Mouse (Mus musculus): ENCODE measurements around the gene Add3. TPM values are rescaled to one million over a fixed set of nuclear protein-coding genes. Genes with fewer than 3 reads are reported as not detected.

Gene Add3
- total RNA-seq, 2 experiments from 2014 or later: 113 to 114 TPM

DNA sequence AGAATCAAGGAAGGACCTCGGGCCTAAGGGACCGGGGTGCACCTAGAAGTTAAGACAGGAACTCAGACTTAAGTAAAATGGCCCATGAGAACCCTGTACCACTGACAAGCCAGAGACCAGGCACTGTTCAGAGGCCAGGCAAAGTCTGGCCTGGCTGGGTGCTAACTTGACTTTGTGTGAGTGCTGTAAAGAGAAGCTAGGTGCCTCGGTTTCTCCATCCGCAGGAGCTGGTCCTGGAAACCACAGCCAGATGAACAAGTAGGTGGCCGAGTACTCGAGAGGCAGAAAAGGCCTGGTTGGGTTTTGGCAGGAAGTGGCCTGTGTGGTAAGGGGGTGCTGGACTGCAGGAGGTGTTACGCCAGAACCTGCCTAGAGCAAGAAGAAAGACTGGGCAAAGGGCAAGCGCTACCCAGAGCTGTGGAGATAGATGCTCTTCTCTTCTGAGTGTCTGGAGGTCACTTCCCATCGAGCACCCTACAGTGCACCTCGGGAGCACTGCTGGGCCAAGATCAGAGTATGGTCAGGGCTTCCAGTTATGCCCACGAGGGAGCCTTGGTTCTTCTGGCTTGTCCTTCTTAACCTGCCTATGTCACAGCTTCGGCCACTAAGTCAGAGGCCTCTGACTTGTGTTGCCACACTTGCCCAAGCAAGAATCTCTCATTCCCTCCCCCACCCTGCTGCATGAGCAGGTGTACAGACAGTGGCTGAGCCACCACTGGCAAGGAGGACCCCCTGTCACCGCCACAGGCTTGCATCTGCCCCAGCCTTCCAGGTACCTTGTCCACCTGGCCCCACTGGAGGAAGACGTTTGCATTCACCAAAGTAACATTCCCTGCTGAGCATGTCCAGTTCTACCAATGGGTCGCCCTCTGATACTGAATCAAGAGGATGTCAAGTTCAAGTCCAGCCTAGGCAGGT, 112.1 kb downstream of the Add3 start:
- no peak for DNase-seq (ENCODE audit: extremely low spot score in 1 of 2, low spot score in 2 of 2)
- intact Hi-C loops (cut with DNase I): no loop called here

DNA sequence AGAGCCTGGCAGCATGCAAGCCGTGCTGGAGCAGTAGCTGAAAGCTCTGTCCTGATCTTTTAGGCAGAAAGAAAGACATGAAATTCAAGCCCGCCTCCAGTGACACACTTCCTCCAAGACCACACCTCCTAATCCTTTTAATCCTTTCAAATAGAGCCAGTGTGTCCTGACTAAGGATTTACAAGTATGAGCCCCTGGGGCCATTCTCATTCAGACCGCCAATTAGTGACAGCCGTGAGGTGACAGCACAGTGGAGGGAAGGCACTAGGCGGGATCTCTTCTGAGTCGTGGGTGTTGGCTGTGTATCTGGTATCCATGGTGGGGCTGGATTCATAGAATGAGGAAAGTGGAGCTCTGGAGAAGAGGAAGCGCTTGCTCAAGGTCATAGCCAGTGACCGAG, 116.1 kb downstream of the Add3 start:
- DNase-seq (ENCODE audit: extremely low spot score in 1 of 2, low spot score in 2 of 2): peak in 1 of 2 experiments; percentile 11
- intact Hi-C loops (cut with DNase I): no loop called here

DNA sequence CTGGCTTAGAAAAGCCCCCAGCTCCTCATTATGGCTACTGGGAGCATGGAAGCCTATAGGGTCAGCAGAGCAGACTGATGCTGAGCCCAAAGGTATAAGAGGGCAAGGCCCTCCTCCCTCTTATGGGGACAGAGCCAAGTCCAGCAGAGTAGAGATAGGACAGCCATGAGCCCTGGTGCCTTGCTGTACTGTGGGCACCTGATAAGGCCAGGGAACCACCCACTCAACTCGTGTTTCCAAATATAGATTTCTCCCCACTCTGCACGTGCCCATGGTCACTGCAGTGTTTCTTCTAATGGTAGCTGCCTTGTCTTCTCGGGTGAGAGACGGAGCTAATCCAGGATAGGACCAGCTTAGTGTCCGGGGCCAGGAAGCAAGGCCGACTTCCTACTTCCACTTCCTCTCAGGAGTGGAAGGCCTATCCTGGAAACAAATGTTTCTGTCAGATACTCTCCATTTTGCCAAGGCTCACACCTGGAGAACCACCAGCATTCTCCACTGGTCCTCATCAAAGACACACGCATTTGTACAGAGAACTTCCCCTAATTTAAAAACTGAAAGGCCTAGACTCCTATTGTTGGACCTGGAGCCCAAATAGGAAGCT, 116.8 kb downstream of the Add3 start:
- intact Hi-C loops (cut with DNase I): no loop called here
- peak in 1 of 2 experiments; percentile 14 for DNase-seq (ENCODE audit: extremely low spot score in 1 of 2, low spot score in 2 of 2)

DNA sequence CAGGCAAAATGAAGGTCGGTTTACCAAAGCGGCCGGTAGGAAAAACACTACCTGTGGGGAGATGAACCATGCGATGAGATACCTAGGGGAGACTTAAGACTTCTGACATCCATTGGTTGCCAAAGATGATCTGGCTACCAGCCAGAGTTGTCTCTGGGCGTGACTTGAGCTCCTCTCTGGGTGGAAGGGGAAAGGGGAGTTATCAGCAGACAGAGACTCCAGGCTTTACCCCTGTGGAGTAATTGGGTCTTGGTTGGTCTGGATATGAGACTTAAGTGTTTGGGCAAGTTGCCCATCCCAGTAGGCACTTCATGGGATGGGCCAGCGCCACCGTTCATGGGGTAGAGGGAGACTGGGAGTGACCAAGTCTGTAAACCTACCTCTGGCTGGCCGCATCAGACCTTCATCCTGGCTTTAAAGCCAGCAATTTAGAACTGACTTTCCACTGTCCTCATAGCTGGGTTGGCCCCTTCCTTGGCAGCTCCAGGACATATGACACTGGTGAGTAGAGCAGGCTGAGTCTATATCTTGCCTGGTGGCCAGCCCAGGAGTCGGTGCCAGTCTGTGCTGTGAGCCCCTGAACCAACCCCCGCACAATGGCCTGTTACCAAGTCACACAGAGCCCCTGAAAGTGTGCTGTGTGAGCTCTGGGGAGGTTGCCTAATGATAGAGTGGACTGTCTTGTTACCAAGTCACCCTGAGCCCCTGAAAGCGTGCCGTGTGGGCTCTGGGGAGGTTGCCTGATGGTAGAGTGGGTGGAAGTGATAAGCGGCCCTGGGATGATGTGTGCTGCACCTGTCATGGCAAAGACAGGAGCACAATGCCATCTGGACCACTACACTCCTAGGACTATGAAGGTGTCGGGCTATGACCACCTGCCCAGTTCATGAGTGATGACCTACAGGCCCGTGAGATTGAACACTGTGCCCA, 117.7 kb downstream of the Add3 start:
- intact Hi-C loops (cut with DNase I): no loop called here
- peak in 1 of 2 experiments; percentile 21 for DNase-seq (ENCODE audit: extremely low spot score in 1 of 2, low spot score in 2 of 2)

DNA sequence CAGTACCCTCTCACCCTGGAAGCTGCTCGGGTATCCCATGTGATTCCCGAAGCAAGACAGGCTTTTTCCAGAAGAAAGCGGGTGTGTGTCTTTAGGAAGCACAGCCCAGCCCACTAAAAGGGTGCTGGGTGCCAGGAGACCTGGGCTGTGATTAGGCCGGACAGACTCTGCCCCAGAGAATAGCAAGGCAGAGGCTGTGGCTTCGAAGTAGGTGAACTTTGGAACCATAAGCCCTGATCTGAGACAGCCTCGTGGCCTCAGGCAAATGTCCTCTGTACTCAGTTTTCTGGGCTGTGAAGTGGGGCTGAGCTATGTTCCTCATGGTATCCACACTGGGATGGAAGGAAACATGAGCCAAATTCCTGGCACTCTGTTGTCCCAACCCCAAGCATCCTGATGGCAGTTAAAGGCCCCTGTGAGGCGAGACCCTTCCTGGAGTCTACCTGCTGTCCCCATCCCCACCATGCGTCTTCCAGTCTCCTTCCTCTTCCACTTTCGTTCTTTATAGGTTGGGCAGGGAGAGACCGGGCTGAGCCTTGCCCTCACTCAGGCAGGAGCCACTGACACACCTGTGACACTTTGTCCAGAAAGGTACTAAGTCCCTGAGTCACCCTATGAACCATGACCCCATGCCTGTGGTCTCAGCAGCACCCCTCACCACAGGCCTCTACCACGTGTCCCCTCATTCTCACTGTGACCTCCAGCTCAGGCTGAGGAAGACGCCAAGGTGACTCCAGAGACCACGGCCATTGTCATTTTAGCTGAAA, 118.7 kb downstream of the Add3 start:
- DNase-seq (ENCODE audit: extremely low spot score in 1 of 2, low spot score in 2 of 2): peak in 1 of 2 experiments; percentile 14
- intact Hi-C loops (cut with DNase I): no loop called here

DNA sequence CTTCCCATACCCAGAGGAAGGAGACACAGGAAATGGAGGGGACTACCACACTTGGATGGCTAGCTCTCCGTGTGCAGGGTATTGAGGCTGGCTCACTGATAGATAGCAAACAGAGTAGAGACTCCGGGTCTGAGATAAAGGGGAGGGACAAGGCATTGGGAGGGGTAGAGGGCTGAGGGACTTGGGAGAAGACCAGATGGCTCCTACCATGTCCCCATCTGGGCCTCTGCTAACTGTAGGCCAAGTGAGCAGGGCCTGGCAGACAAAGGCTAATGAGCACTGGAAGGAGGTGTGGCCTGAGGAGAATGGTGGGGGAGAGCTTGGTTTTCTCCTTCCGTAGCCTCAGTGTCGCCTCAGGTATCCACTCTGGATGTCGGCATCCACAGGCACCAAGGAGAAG, 119.3 kb downstream of the Add3 start:
- intact Hi-C loops (cut with DNase I): no loop called here
- no peak for DNase-seq (ENCODE audit: extremely low spot score in 1 of 2, low spot score in 2 of 2)

DNA sequence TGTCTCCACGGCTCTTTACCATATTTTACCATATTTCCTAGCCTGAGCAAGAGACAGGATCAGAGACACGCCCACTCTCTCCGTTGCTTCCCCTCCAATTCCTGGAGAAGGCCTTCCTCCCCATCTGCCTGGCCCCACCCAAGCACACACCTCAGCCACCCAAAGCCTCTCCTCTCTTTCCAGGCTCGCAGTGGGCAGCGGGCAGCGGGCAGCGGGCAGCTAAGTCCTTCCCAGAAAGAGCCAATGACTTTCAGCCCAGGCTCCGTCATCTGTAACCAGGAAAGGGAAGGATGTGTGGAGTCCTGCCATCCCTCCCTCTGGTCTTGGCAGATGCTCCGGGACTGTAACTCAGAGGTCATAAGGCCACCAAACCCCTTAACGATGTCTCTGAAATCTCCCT, 120.0 kb downstream of the Add3 start:
- intact Hi-C loops (cut with DNase I): no loop called here
- peak in 1 of 2 experiments; percentile 22 for DNase-seq (ENCODE audit: extremely low spot score in 1 of 2, low spot score in 2 of 2)

DNA sequence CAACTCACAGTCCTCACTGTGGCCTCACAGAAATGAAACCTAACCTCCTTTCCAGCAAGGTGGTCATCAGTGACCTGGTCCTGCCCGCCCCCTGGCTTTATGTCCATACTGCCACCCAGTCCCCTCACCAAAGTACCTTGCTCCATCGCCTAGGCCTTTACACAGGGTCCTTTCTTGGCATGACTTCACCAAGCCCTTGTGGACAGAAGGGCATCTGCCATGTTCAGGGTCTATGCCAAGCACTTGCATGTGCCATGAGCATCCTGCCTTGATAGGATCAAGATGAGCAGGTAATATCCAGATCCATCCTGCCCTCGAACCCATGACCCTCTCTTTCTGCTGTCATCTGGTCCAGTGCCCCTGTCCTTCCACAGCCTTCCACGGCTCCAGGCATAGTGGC, 120.6 kb downstream of the Add3 start:
- intact Hi-C loops (cut with DNase I): no loop called here

DNA sequence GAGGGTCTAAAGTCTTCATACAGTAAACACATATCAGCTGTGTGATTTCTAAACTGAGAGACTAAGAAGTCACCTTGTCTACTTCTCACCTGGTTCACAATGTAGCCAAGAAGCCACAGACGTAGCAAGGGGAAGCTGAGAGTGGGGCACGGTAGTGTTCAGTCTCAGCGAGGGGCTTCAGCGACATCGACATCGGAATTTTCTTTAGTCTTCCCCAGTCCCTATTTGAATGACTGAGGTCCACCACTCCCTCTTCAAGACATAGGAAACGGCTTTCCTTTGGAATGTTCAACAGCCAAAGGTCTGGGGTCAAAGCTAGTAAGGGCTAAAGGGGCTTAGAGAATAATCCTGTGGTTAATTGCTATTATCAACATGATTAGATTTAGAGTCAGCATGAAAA, 121.8 kb downstream of the Add3 start:
- intact Hi-C loops (cut with DNase I): no loop called here

More for the DNA sequence above, 120.6 kb downstream of the Add3 start:
- peak in 1 of 2 experiments; percentile 14 for DNase-seq (ENCODE audit: extremely low spot score in 1 of 2, low spot score in 2 of 2)

DNA sequence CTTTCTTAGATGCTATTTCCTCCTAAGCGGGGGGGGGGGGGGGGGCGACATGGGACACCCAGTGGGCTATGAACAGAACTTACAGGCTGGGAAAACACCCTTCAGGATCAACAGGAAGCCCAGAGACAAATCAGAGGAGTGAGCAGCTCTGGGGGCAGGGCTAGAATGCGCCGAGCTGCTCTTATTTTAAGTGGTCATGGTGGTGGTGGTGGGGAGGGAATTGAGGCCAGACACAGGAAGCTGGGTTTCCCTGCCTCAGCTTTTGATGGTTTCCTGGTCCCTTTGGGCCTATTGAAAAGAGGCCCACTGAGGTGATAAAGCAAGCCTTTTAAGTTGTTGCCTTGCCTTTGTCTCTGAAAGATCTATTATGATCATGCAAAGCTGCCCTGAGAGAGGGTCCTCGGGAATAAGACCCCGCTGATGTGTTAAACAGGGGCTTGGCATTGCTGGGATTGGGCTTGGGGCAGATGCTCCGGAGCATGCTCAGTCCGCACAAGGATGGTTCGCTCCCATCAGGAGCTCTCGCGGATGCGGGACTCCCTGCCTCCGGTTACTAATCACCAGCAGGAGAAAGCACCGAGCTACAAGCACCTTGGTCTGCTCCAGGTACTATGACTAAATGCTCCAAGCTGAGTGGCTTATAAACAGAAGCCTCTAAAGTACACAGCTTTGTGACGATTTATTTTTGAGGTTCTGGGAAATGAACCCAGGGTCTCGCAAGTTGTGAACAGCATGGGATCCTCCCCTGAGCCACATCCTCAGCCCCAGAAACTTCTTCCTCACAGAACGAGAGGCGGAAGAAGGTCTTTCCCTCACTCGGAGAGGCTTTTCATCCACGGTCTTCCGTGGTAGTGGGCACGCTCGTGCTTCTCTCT, 123.9 kb downstream of the Add3 start:
- intact Hi-C loops (cut with DNase I): no loop called here
- DNase-seq (ENCODE audit: extremely low spot score in 1 of 2, low spot score in 2 of 2): peak in 1 of 2 experiments; percentile 48

More for the DNA sequence above, 121.8 kb downstream of the Add3 start:
- DNase-seq (ENCODE audit: extremely low spot score in 1 of 2, low spot score in 2 of 2): peak in 1 of 2 experiments; percentile 6

DNA sequence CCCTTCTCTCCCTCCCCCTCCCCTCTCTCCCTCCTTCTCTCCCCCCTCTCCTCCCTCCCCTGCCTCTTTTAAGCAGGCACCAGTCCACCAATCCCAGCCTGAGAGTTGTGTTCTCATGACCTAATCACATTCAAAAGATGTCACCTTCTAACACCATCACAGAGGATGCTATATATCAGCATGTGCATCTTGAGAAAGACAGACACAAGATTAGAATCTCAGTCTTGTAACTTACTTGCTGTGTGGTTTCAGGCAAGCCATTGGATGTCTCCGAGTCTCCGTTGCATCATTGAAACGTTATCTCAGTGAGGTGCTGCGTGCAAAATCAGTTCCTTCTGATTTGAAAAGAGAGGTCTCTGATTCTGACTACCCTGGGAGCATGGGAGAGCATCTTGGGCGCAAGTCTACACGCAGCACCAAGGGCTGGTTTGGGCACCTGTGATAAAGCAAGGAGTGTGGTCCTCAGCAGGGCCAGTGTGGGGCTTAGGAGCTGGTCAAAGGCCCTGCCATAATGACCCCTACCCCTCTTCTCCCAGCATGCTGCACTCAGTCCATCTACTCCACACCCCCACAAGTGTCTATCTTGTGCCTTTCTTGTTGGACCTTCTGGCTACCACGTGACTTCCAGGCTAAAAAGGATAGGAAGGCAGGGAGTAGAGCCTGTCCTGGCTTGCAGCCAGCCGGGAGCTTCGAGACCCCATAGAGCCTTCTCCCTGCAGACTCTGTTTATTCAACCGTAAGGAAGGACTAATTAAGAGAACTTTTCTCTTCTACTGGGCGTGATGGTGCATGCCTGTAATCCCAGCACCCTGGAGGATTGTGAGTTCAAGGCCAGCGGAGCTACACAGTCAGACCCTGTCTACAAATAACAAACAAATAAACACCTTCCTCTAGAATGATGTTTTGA, 124.8 kb downstream of the Add3 start:
- intact Hi-C loops (cut with DNase I): no loop called here
- peak in 1 of 2 experiments; percentile 57 for DNase-seq (ENCODE audit: extremely low spot score in 1 of 2, low spot score in 2 of 2)

DNA sequence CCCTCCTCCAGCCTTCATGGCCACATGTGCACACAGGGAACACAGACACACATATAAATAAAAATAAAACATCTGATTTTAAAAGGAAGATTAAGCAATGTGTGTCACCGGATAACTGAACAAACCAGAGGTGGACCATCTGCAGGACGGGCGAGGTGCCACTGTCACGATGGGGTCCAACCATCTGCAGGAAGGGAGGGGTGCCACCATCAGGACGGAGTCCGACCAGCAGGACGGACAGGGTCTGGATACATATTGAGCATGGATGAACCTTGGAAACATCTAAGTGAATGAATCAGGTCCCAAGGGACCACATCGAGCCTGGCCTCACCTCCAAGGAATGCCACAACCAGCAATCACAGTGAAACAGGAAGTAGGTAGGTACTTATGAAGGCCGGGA, 127.1 kb downstream of the Add3 start:
- intact Hi-C loops (cut with DNase I): no loop called here

DNA sequence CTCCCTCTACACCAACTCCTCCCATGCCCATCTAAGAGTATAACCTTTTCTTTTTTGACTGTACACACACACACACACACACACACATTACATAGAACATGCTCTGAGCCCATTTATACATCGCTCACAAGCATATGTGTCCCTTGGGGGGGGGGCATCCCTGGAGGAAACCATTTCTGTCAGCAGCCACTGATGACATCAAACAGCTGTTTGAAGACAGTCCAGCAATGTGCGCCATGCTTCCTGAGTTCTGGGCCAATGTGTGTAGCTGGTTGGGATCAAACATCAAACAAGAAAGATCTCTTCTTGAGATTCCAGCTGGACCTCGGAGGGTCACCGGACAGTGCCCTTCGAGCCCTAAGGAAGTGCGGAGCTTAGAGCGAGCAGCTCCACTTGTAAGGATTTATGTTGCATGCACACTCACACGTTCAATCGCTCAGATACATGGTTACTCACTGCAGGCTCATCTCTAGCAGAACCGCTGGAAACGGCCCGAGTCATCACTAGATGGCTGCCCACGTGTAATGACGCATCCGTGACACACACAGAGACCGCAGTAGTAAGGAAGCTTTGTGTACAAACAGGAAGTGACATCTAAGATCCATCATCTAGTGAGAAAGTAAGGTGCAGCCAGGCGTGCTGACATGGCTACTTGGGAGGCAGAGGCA, 132.9 kb downstream of the Add3 start:
- intact Hi-C loops (cut with DNase I): no loop called here
- DNase-seq (ENCODE audit: extremely low spot score in 1 of 2, low spot score in 2 of 2): peak in 1 of 2 experiments; percentile 70

More for the DNA sequence above, 127.1 kb downstream of the Add3 start:
- no peak for DNase-seq (ENCODE audit: extremely low spot score in 1 of 2, low spot score in 2 of 2)

DNA sequence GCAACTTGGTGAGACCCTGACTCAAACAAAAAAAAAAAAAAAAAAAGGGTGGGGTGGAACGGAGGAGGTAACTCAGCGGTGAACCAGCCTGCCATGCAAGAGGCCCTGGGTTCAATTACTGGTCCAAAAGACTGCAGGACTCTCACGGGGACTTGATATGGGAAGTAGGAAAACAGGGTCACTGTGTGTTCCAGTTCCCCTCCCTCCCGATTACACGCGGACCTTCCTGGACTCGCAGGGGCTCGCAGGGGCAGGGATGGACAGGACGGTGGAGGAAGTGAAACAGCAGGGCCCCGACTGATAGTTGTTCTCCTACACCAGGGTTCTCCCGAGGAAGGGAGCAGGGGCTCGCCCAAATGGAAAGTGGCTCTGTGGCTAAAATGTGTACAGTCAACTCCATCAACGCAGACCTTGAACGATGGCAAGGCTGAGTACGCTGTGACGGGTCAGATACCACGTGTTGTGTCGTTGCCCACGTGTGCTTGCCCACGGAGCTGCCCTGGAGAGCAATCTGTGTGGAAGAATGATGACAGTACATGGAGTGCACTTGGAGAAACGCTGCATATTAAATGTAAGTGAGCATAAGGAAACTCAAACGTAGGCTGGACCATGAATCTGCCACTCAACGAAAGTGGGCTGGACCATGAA, 133.7 kb downstream of the Add3 start:
- DNase-seq (ENCODE audit: extremely low spot score in 1 of 2, low spot score in 2 of 2): peak in 1 of 2 experiments; percentile 46
- intact Hi-C loops (cut with DNase I): no loop called here

DNA sequence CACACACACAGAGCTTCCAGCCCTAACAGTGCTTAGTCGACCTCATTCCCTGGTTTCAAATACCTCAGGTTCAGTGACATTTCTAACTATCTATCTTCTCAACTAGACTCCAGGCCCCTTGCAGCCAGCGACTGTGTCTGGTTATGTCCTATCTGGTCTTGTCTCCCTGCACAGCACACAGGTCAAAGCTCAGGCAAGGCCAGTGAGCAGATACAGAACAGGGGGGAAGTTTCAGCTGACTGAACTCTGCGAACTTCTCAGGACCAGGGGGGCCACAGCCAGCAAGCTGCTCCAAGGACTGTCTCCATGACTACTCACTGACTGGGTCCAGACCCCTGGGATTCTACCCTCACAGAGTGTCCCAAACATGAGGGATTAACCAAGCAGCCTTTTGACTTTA, 135.0 kb downstream of the Add3 start:
- no peak for DNase-seq (ENCODE audit: extremely low spot score in 1 of 2, low spot score in 2 of 2)
- intact Hi-C loops (cut with DNase I): no loop called here

All from left cerebral cortex, postnatal 10 days (tissue).